In genomic region chr6:29535316-29535715, GRCm38 (mm10) we compare ENCODE assay signal across 15 mouse cellular contexts. TPM values are rescaled to one million over a fixed set of nuclear protein-coding genes. Genes with fewer than 3 reads are reported as not detected.
DNase-seq lines count a peak whose midpoint lies in the region; ATAC-seq and TF ChIP-seq lines count a peak whose summit lies in the region.
"Had no signal": no experiment of that assay in that cellular context is flagged by ENCODE, and none has a peak within 500 bp of the region (broad histone marks: within the 10 kb centered on the region; RNA-seq: fewer than 3 reads in every experiment).

No protein-coding gene starts in this region.

- TF ChIP-seq POLR2A in lung, adult 2 months (IDR thresholded peaks at IDR 0.05; ENCODE audit: borderline replicate concordance, extremely low read depth, low read depth, low read length): no peak
- TF ChIP-seq POLR2A in kidney, adult 2 months (IDR thresholded peaks at IDR 0.05; ENCODE audit: low read depth, low read length): no peak

- ATAC-seq in lung, embryonic 14.5 days (ENCODE audit: insufficient read depth): 0 out of 2 replicates have a peak, but pooled peaks have one; percentile 19
- ATAC-seq: CD4-positive, CD25-positive, alpha-beta regulatory T cell, adult 4 months had no signal

- DNase-seq in lung, embryonic 14.5 days: no peak
- DNase-seq in lung, adult 2 months: no peak
- peak; percentile 40 for DNase-seq in adrenal gland, postnatal 25 days
- DNase-seq in kidney, adult 2 months: peak; percentile 77
- DNase-seq in ovary, postnatal 36 days (ENCODE audit: low spot score): peak; percentile 83
- no peak for DNase-seq in left cerebral cortex, adult 18-20 months (ENCODE audit: low spot score in 2 of 2)
- no peak for DNase-seq in T-cell, adult 2 months (ENCODE audit: low spot score)
- DNase-seq in cerebellum, postnatal 36 days: no peak
- DNase-seq: cerebellum, adult 9-11 months; right cerebral cortex, postnatal 25 days had no signal

- H3K9ac ChIP-seq in lung, embryonic 14.5 days: no peak overlapping the region
- H3K9ac ChIP-seq: liver, embryonic 15.5 days; neural tube, embryonic 12.5 days had no signal

- H3K27me3 ChIP-seq in lung, embryonic 14.5 days (ENCODE audit: insufficient read depth, low read length): peaks cover 3% of the 10 kb centered on the region; the same call in 1 of the 2 replicates
- no peaks in the 10 kb centered on the region for H3K27me3 ChIP-seq in kidney, adult 2 months (replicated peaks; ENCODE audit: control insufficient read depth, insufficient read depth, low read length)

- no peak overlapping the region for H3K4me2 ChIP-seq in lung, embryonic 14.5 days
- H3K4me2 ChIP-seq: liver, embryonic 15.5 days; neural tube, embryonic 12.5 days had no signal

- no peak for TF ChIP-seq CTCF in lung, embryonic 14.5 days (IDR thresholded peaks at IDR 0.05; ENCODE audit: low read depth)
- TF ChIP-seq CTCF in lung, adult 2 months (IDR thresholded peaks at IDR 0.05; ENCODE audit: insufficient read depth, low read length): no peak
- TF ChIP-seq CTCF in kidney, adult 2 months (conservative IDR thresholded peaks at IDR 0.05; ENCODE audit: insufficient read depth, insufficient read length, low read depth, low read length): no peak

- no peak overlapping the region for H3K27ac ChIP-seq in lung, embryonic 14.5 days (ENCODE audit: low read depth)
- no peak overlapping the region for H3K27ac ChIP-seq in kidney, adult 2 months (ENCODE audit: insufficient read depth, low read depth, low read length)
- H3K27ac ChIP-seq: liver, embryonic 15.5 days; midbrain, embryonic 10.5 days; neural tube, embryonic 12.5 days had no signal

- 57% methylated on average over 6 of the region's 6 CpGs for WGBS in lung, embryonic 14.5 days
- WGBS in lung, adult 2 months: 72% methylated on average over 6 of the region's 6 CpGs
- WGBS in kidney, adult 2 months: 27% methylated on average over 6 of the region's 6 CpGs

- no peaks in the 10 kb centered on the region for H3K4me1 ChIP-seq in lung, embryonic 14.5 days (ENCODE audit: insufficient read depth)
- H3K4me1 ChIP-seq in lung, adult 2 months (ENCODE audit: control insufficient read depth, insufficient read depth, low read length): no peaks in the 10 kb centered on the region
- no peaks in the 10 kb centered on the region; the same call in 1 of the 2 replicates for H3K4me1 ChIP-seq in kidney, adult 2 months (ENCODE audit: control insufficient read depth, insufficient read depth, low read length)
- H3K4me1 ChIP-seq: liver, embryonic 15.5 days; midbrain, embryonic 10.5 days; neural tube, embryonic 12.5 days had no signal

- H3K36me3 ChIP-seq in lung, embryonic 14.5 days (ENCODE audit: insufficient read depth): peaks cover 17% of the 10 kb centered on the region
- H3K36me3 ChIP-seq in kidney, adult 2 months (ENCODE audit: control insufficient read depth, insufficient read depth, low read length): no peaks in the 10 kb centered on the region

- no peaks in the 10 kb centered on the region for H3K9me3 ChIP-seq in lung, embryonic 14.5 days (ENCODE audit: low read depth, low read length)
- H3K9me3 ChIP-seq: liver, embryonic 15.5 days; midbrain, embryonic 10.5 days; neural tube, embryonic 12.5 days had no signal

- H3K4me3 ChIP-seq in lung, embryonic 14.5 days (ENCODE audit: low read depth, low read length): no peak overlapping the region
- no peak overlapping the region for H3K4me3 ChIP-seq in lung, adult 2 months (replicated peaks; ENCODE audit: extremely low read depth, low read depth, low read length)
- no peak overlapping the region for H3K4me3 ChIP-seq in kidney, adult 2 months (ENCODE audit: insufficient read depth, low read depth, low read length)
- H3K4me3 ChIP-seq: liver, embryonic 15.5 days; midbrain, embryonic 10.5 days; neural tube, embryonic 12.5 days had no signal

RNA-seq across cellular contexts. Expression of gene Irf5, which starts 8.9 kb away (rescaled TPM):
- polyA plus RNA-seq in lung, embryonic 14.5 days (2014; fragmentation: Nextera tagmentation; extraction: Ambion mirVana): 3.7 and 4.2 TPM in 2 replicates
- polyA plus RNA-seq in lung, adult 2 months (2012; rRNA removed): 35.2 and 36.6 TPM in 2 replicates
- total RNA-seq in adrenal gland, postnatal 25 days (2021): 2.6 and 4.6 TPM in 2 replicates
- 17.0 and 19.1 TPM in 2 replicates for polyA plus RNA-seq in kidney, adult 2 months (2012; rRNA removed)
- 1 to 10 TPM; 4.2 to 5.2 TPM for total RNA-seq in left cerebral cortex, adult 18-20 months (2021)

RNA-seq across cellular contexts. Expression of gene Kcp, which starts 27.6 kb away (rescaled TPM):
- 17.3 and 22.0 TPM in 2 replicates for polyA plus RNA-seq in lung, embryonic 14.5 days (2014; fragmentation: Nextera tagmentation; extraction: Ambion mirVana)
- polyA plus RNA-seq in lung, adult 2 months (2012; rRNA removed): 8.8 and 12.3 TPM in 2 replicates
- total RNA-seq in adrenal gland, postnatal 25 days (2021): 2.6 and 3.1 TPM in 2 replicates
- polyA plus RNA-seq in kidney, adult 2 months (2012; rRNA removed): 25.7 and 26.2 TPM in 2 replicates
- 1 to 10 TPM in 1 of 2 experiments, under 1 TPM in 1; 0.63 to 1.1 TPM for total RNA-seq in left cerebral cortex, adult 18-20 months (2021)
- total RNA-seq: hematopoietic stem cell, adult 5-6 weeks had no signal

Comparison
In these comparisons a context has a peak if more than half of its experiments do, and no peak if none do; other contexts are left out.
1. DNase-seq: peak in adrenal gland, postnatal 25 days (single experiment), kidney, adult 2 months (single experiment) and ovary, postnatal 36 days (single experiment); none in lung, embryonic 14.5 days (single experiment), lung, adult 2 months (single experiment), left cerebral cortex, adult 18-20 months (0 of 2), T-cell, adult 2 months (single experiment) and cerebellum, postnatal 36 days (0 of 2).